ENCODE assay signal across 17 mouse cellular contexts in genomic region chr10:40077346-40077959, GRCm38 (mm10). TPM values are rescaled to one million over a fixed set of nuclear protein-coding genes. Genes with fewer than 3 reads are reported as not detected.
A peak's percentile ranks its signal among the peaks of the same experiment; 100 is the strongest.
DNase-seq lines count a peak whose midpoint lies in the region; ATAC-seq lines count a peak whose summit lies in the region.
"Had no signal": no experiment of that assay in that cellular context is flagged by ENCODE, and none has a peak within 500 bp of the region (broad histone marks: within the 10 kb centered on the region; RNA-seq: fewer than 3 reads in every experiment).

No protein-coding gene starts in this region.

- H3K9ac ChIP-seq in liver, embryonic 16.5 days (ENCODE audit: low read depth, low read length): no peak overlapping the region
- H3K9ac ChIP-seq: heart, embryonic 12.5 days had no signal

- WGBS in liver, embryonic 16.5 days (ENCODE audit: insufficient replicate concordance): 58% methylated on average over 4 of the region's 4 CpGs

- no peaks in the 10 kb centered on the region for H3K27me3 ChIP-seq in liver, embryonic 16.5 days (ENCODE audit: control insufficient read depth, insufficient read depth, low read depth, low read length)
- H3K27me3 ChIP-seq: heart, embryonic 12.5 days had no signal

- no peak overlapping the region for H3K4me2 ChIP-seq in liver, embryonic 16.5 days (ENCODE audit: low read depth, low read length)
- H3K4me2 ChIP-seq: heart, embryonic 12.5 days had no signal

- H3K9me3 ChIP-seq in liver, embryonic 16.5 days (replicated peaks; ENCODE audit: control insufficient read depth, low read length): no peaks in the 10 kb centered on the region
- H3K9me3 ChIP-seq: heart, embryonic 12.5 days; limb, embryonic 10.5 days had no signal

- ATAC-seq in liver, embryonic 16.5 days (ENCODE audit: low read depth): peak; percentile 86

- H3K27ac ChIP-seq in liver, embryonic 16.5 days (ENCODE audit: low read length): no peak overlapping the region
- H3K27ac ChIP-seq: limb, embryonic 10.5 days had no signal

- H3K4me1 ChIP-seq in liver, embryonic 16.5 days (ENCODE audit: control insufficient read depth, low read depth, low read length): peaks cover 5% of the 10 kb centered on the region

- H3K36me3 ChIP-seq in liver, embryonic 16.5 days (ENCODE audit: control insufficient read depth, insufficient read depth): peaks cover 29% of the 10 kb centered on the region
- H3K36me3 ChIP-seq: limb, embryonic 10.5 days had no signal

- H3K4me3 ChIP-seq in liver, embryonic 16.5 days (ENCODE audit: low read depth, low read length): no peak overlapping the region
- H3K4me3 ChIP-seq: erythroblast, embryonic 14.5 days; heart, embryonic 12.5 days; layer of hippocampus, adult 2 months; limb, embryonic 10.5 days had no signal

- DNase-seq in adrenal gland, postnatal 36 days: peak; percentile 47 to 54
- DNase-seq in adrenal gland, postnatal 4 days (ENCODE audit: low spot score in 2 of 2): no peak
- DNase-seq in lung, postnatal 4 days: peak; percentile 38 to 54
- DNase-seq in lung, postnatal 25 days (ENCODE audit: low spot score): no peak
- DNase-seq in yolk sac, embryonic 10.5 days (ENCODE audit: low spot score): peak; percentile 82
- no peak for DNase-seq in ovary, postnatal 10 days (ENCODE audit: low spot score)
- no peak for DNase-seq in thymus, postnatal 10 days (ENCODE audit: low spot score in 2 of 2)
- DNase-seq: cerebellum, adult 18-20 months; embryo, embryonic 11 days; thymus, postnatal 14 days had no signal

RNA-seq across cellular contexts. Expression of gene Mfsd4b1, which starts 52.4 kb away (rescaled TPM):
- total RNA-seq in adrenal gland, postnatal 36 days (2021): 1 to 10 TPM; 2.7 to 4.4 TPM
- 1 to 10 TPM; 1.7 to 2.8 TPM for total RNA-seq in adrenal gland, postnatal 4 days (2021)
- polyA plus RNA-seq in liver, embryonic 16.5 days (2015; fragmentation: Nextera tagmentation; extraction: Ambion mirVana): 0.68 and 0.74 TPM in 2 replicates
- total RNA-seq: megakaryocyte-erythroid progenitor cell, adult 5-6 weeks had no signal
- polyA plus RNA-seq: C2C12; erythroblast, embryonic 14.5 days; limb, embryonic 10.5 days had no signal

Comparison
In these comparisons a context has a peak if more than half of its experiments do, and no peak if none do; other contexts are left out.
1. DNase-seq: peak in adrenal gland, postnatal 36 days (2 of 2), lung, postnatal 4 days (2 of 2) and yolk sac, embryonic 10.5 days (single experiment); none in adrenal gland, postnatal 4 days (0 of 2), lung, postnatal 25 days (single experiment), ovary, postnatal 10 days (single experiment) and thymus, postnatal 10 days (0 of 2).